Mouse (Mus musculus): ENCODE data around the gene Slc39a3. TPM values are rescaled to one million over a fixed set of nuclear protein-coding genes. Genes with fewer than 3 reads are reported as not detected.

The Slc39a3 gene
- 26.7 and 34.6 TPM in 2 replicates for polyA plus RNA-seq (2014; fragmentation: Nextera tagmentation; extraction: Ambion mirVana)

GRCm38 (mm10) chr10:81036988-81037580 lies at the start of gene Slc39a3:
Gene Slc39a3 (minus strand): TSS chr10:81037426.
- Histone ChIP-seq H3K36me3 (ENCODE audit: control insufficient read depth, insufficient read depth, low read length) (peaks cover 3% of the 10 kb centered on the region; the same call in 1 of the 2 replicates), H3K9me3 (ENCODE audit: control insufficient read depth, low read length) (no peaks in the 10 kb centered on the region), H3K27me3 (ENCODE audit: control insufficient read depth, insufficient read depth, low read length) (no peaks in the 10 kb centered on the region), H3K27ac (ENCODE audit: low read depth, low read length) (peak within 1 kb of the TSS; percentile 60; the same call in 1 of the 2 replicates), H3K4me1 (ENCODE audit: control insufficient read depth, insufficient read depth, low read length) (0 out of 2 replicates have a peak, but pooled peaks cover 6% of the 10 kb centered on the region), H3K4me2 (ENCODE audit: low read depth, low read length) (peak within 1 kb of the TSS; percentile 57), H3K4me3 (ENCODE audit: low read depth, low read length) (peak within 1 kb of the TSS; percentile 92), H3K9ac (replicated peaks; ENCODE audit: low read depth, low read length) (peak within 1 kb of the TSS; percentile 84)
- under 1% methylated on average over 35 of the region's 35 CpGs for WGBS
- peak; percentile 99 for ATAC-seq (ENCODE audit: low read depth)

GRCm38 (mm10) chr10:81087021-81087420 lies 49.8 kb upstream of the Slc39a3 start:
- Histone ChIP-seq H3K27ac (ENCODE audit: low read depth, low read length) (no peak overlapping the region), H3K9me3 (ENCODE audit: control insufficient read depth, low read length) (no peaks in the 10 kb centered on the region), H3K36me3 (ENCODE audit: control insufficient read depth, insufficient read depth, low read length) (peaks cover 1% of the 10 kb centered on the region; the same call in 1 of the 2 replicates), H3K9ac (replicated peaks; ENCODE audit: low read depth, low read length) (no peak overlapping the region), H3K27me3 (ENCODE audit: control insufficient read depth, insufficient read depth, low read length) (no peaks in the 10 kb centered on the region), H3K4me3 (ENCODE audit: low read depth, low read length) (no peak overlapping the region), H3K4me2 (ENCODE audit: low read depth, low read length) (no peak overlapping the region), H3K4me1 (ENCODE audit: control insufficient read depth, insufficient read depth, low read length) (0 out of 2 replicates have a peak, but pooled peaks cover 3% of the 10 kb centered on the region)
- 47% methylated on average over 2 of the region's 2 CpGs for WGBS
- ATAC-seq (ENCODE audit: low read depth), result no peak

GRCm38 (mm10) chr10:81082168-81082960 lies 45.1 kb upstream of the Slc39a3 start:
- H3K4me1 ChIP-seq (ENCODE audit: control insufficient read depth, insufficient read depth, low read length), result no peaks in the 10 kb centered on the region
- 85% methylated on average over 7 of the region's 7 CpGs for WGBS
- ATAC-seq (ENCODE audit: low read depth), result peak; percentile 33; the same call in 1 of the 2 replicates
- no peak overlapping the region for H3K27ac ChIP-seq (ENCODE audit: low read depth, low read length)
- H3K4me3 ChIP-seq (ENCODE audit: low read depth, low read length), result no peak overlapping the region
- H3K9ac ChIP-seq (replicated peaks; ENCODE audit: low read depth, low read length), result no peak overlapping the region
- H3K9me3 ChIP-seq (ENCODE audit: control insufficient read depth, low read length), result no peaks in the 10 kb centered on the region
- H3K4me2 ChIP-seq (ENCODE audit: low read depth, low read length), result no peak overlapping the region
- H3K36me3 ChIP-seq (ENCODE audit: control insufficient read depth, insufficient read depth, low read length), result peaks cover 36% of the 10 kb centered on the region
- no peaks in the 10 kb centered on the region for H3K27me3 ChIP-seq (ENCODE audit: control insufficient read depth, insufficient read depth, low read length)

- WGBS, result 96% methylated on average over 31 of the region's 31 CpGs
Measured at GRCm38 (mm10) chr10:81080008-81080655, 42.9 kb upstream of the Slc39a3 start.

GRCm38 (mm10) chr10:81077916-81078315 lies 40.7 kb upstream of the Slc39a3 start:
- H3K4me2 ChIP-seq (ENCODE audit: low read depth, low read length), result no peak overlapping the region
- H3K9me3 ChIP-seq (ENCODE audit: control insufficient read depth, low read length), result no peaks in the 10 kb centered on the region
- no peak overlapping the region for H3K9ac ChIP-seq (replicated peaks; ENCODE audit: low read depth, low read length)
- no peaks in the 10 kb centered on the region for H3K27me3 ChIP-seq (ENCODE audit: control insufficient read depth, insufficient read depth, low read length)
- H3K36me3 ChIP-seq (ENCODE audit: control insufficient read depth, insufficient read depth, low read length), result peaks cover 49% of the 10 kb centered on the region
- no peak for ATAC-seq (ENCODE audit: low read depth)
- no peak overlapping the region for H3K4me3 ChIP-seq (ENCODE audit: low read depth, low read length)
- H3K27ac ChIP-seq (ENCODE audit: low read depth, low read length), result no peak overlapping the region
- 93% methylated on average over 11 of the region's 11 CpGs for WGBS
- no peaks in the 10 kb centered on the region for H3K4me1 ChIP-seq (ENCODE audit: control insufficient read depth, insufficient read depth, low read length)

More at GRCm38 (mm10) chr10:81080008-81080655, 42.9 kb upstream of the Slc39a3 start:
- H3K9ac ChIP-seq (replicated peaks; ENCODE audit: low read depth, low read length), result no peak overlapping the region
- no peaks in the 10 kb centered on the region for H3K9me3 ChIP-seq (ENCODE audit: control insufficient read depth, low read length)
- H3K4me1 ChIP-seq (ENCODE audit: control insufficient read depth, insufficient read depth, low read length), result no peaks in the 10 kb centered on the region
- H3K4me3 ChIP-seq (ENCODE audit: low read depth, low read length), result no peak overlapping the region
- no peaks in the 10 kb centered on the region for H3K27me3 ChIP-seq (ENCODE audit: control insufficient read depth, insufficient read depth, low read length)
- no peak overlapping the region for H3K4me2 ChIP-seq (ENCODE audit: low read depth, low read length)
- peaks cover 38% of the 10 kb centered on the region for H3K36me3 ChIP-seq (ENCODE audit: control insufficient read depth, insufficient read depth, low read length)
- H3K27ac ChIP-seq (ENCODE audit: low read depth, low read length), result no peak overlapping the region
- no peak for ATAC-seq (ENCODE audit: low read depth)

GRCm38 (mm10) chr10:81076356-81076755 lies 39.1 kb upstream of the Slc39a3 start:
- WGBS, result 96% methylated on average over 1 of the region's 1 CpGs
- Histone ChIP-seq H3K4me3 (ENCODE audit: low read depth, low read length) (no peak overlapping the region), H3K36me3 (ENCODE audit: control insufficient read depth, insufficient read depth, low read length) (peaks cover 41% of the 10 kb centered on the region), H3K9me3 (ENCODE audit: control insufficient read depth, low read length) (no peaks in the 10 kb centered on the region), H3K9ac (replicated peaks; ENCODE audit: low read depth, low read length) (no peak overlapping the region), H3K27me3 (ENCODE audit: control insufficient read depth, insufficient read depth, low read length) (no peaks in the 10 kb centered on the region), H3K27ac (ENCODE audit: low read depth, low read length) (no peak overlapping the region), H3K4me2 (ENCODE audit: low read depth, low read length) (no peak overlapping the region), H3K4me1 (ENCODE audit: control insufficient read depth, insufficient read depth, low read length) (no peaks in the 10 kb centered on the region; the same call in 1 of the 2 replicates)
- no peak for ATAC-seq (ENCODE audit: low read depth)

GRCm38 (mm10) chr10:81075734-81076133 lies 38.5 kb upstream of the Slc39a3 start:
- ATAC-seq (ENCODE audit: low read depth), result no peak
- Histone ChIP-seq H3K4me3 (ENCODE audit: low read depth, low read length) (no peak overlapping the region), H3K9ac (replicated peaks; ENCODE audit: low read depth, low read length) (no peak overlapping the region), H3K36me3 (ENCODE audit: control insufficient read depth, insufficient read depth, low read length) (peaks cover 35% of the 10 kb centered on the region), H3K4me1 (ENCODE audit: control insufficient read depth, insufficient read depth, low read length) (peaks cover 3% of the 10 kb centered on the region), H3K27ac (ENCODE audit: low read depth, low read length) (no peak overlapping the region), H3K27me3 (ENCODE audit: control insufficient read depth, insufficient read depth, low read length) (no peaks in the 10 kb centered on the region), H3K4me2 (ENCODE audit: low read depth, low read length) (no peak overlapping the region), H3K9me3 (ENCODE audit: control insufficient read depth, low read length) (no peaks in the 10 kb centered on the region)
- WGBS, result 46% methylated on average over 8 of the region's 8 CpGs

GRCm38 (mm10) chr10:81073464-81073863 lies 36.2 kb upstream of the Slc39a3 start:
- Histone ChIP-seq H3K27ac (ENCODE audit: low read depth, low read length) (no peak overlapping the region), H3K9ac (replicated peaks; ENCODE audit: low read depth, low read length) (no peak overlapping the region), H3K4me1 (ENCODE audit: control insufficient read depth, insufficient read depth, low read length) (peaks cover 13% of the 10 kb centered on the region), H3K36me3 (ENCODE audit: control insufficient read depth, insufficient read depth, low read length) (peaks cover 14% of the 10 kb centered on the region; the same call in 1 of the 2 replicates), H3K4me2 (ENCODE audit: low read depth, low read length) (no peak overlapping the region), H3K4me3 (ENCODE audit: low read depth, low read length) (no peak overlapping the region), H3K9me3 (ENCODE audit: control insufficient read depth, low read length) (no peaks in the 10 kb centered on the region), H3K27me3 (ENCODE audit: control insufficient read depth, insufficient read depth, low read length) (no peaks in the 10 kb centered on the region)
- 70% methylated on average over 7 of the region's 7 CpGs for WGBS
- no peak for ATAC-seq (ENCODE audit: low read depth)
